Mouse (Mus musculus): Measurements from ENCODE around the gene Gm5788.
"Not testable (repeated sequence)": the region's sequence is repeated elsewhere in the genome, so short reads cannot be mapped to it uniquely, and the experiment has no call there.

Gene Gm5788

GRCm38 (mm10) chr12:87494421-87494820 lies at the start of gene Gm5788:
Gene Gm5788 (plus strand): TSS chr12:87494721.
- POLR2A ChIA-PET = interaction anchor here in 1 of 4 experiments (0.7 kb wide), 1 partner anchor 18 kb away, joined by 4 read pairs; no protein-coding TSS in a partner anchor
- CTCF ChIA-PET = not testable (repeated sequence)

- POLR2A ChIA-PET = interaction anchor here in 2 of 4 experiments (0.6 to 1.5 kb wide), 10 partner anchors 8 to 61 kb away, joined by 3 to 6 read pairs (median 4); no protein-coding TSS in a partner anchor
- CTCF ChIA-PET = no interaction called here
Observed at GRCm38 (mm10) chr12:87449456-87449855, 45.1 kb upstream of the Gm5788 start.

GRCm38 (mm10) chr12:87464678-87465297 lies 29.7 kb upstream of the Gm5788 start:
- ChIA-PET CTCF (interaction anchor here in 1 of 4 experiments (0.6 kb wide), 1 partner anchor 77 kb away, joined by 3 read pairs; the partner anchor contains the start of gene Sptlc2), POLR2A (interaction anchor here in 3 of 4 experiments (0.7 to 4.5 kb wide), 12 partner anchors 11 to 180 kb away, joined by 3 to 30 read pairs (median 4); partner anchors contain the start of genes Alkbh1 (in 1 of the 3) and Slirp (in 1 of the 3))

GRCm38 (mm10) chr12:87470263-87471136 lies 24.0 kb upstream of the Gm5788 start:
- CTCF ChIA-PET = no interaction called here
- POLR2A ChIA-PET = interaction anchor here in 3 of 4 experiments (0.6 to 3.3 kb wide), 23 partner anchors 9 to 192 kb away, joined by 3 to 58 read pairs (median 5); partner anchors contain the start of genes Alkbh1 (in 1 of the 3) and Slirp (in 1 of the 3)

GRCm38 (mm10) chr12:87471421-87471963 lies 23.0 kb upstream of the Gm5788 start:
- POLR2A ChIA-PET = interaction anchor here in 3 of 4 experiments (0.6 to 3.3 kb wide), 16 partner anchors 8 to 191 kb away, joined by 3 to 58 read pairs (median 4); partner anchors contain the start of genes Alkbh1 (in 2 of the 3) and Slirp (in 1 of the 3)
- CTCF ChIA-PET = no interaction called here

GRCm38 (mm10) chr12:87471964-87472786 lies 22.3 kb upstream of the Gm5788 start, which contains the start of gene Snw1:
Gene Snw1 (minus strand): TSS chr12:87472274.
- POLR2A ChIA-PET = interaction anchor here in 3 of 4 experiments (0.6 to 3.3 kb wide), 13 partner anchors 9 to 153 kb away, joined by 3 to 58 read pairs (median 5); partner anchors contain the start of genes Alkbh1 (in 2 of the 3) and Slirp (in 1 of the 3)
- CTCF ChIA-PET = no interaction called here

GRCm38 (mm10) chr12:87474756-87475155 lies 19.8 kb upstream of the Gm5788 start:
- CTCF ChIA-PET = no interaction called here

GRCm38 (mm10) chr12:87482482-87482881 lies 12.0 kb upstream of the Gm5788 start:
- POLR2A ChIA-PET, CTCF ChIA-PET: not testable (repeated sequence)

More at GRCm38 (mm10) chr12:87474756-87475155, 19.8 kb upstream of the Gm5788 start:
- POLR2A ChIA-PET = interaction anchor here in 1 of 4 experiments (0.6 kb wide), 2 partner anchors 197 to 327 kb away, joined by 3 to 4 read pairs; partner anchors contain the start of gene Pomt2

GRCm38 (mm10) chr12:87488683-87489082 lies 5.8 kb upstream of the Gm5788 start:
- ChIA-PET CTCF (interaction anchor here in 1 of 4 experiments (0.7 kb wide), 1 partner anchor 1649 kb away, joined by 3 read pairs; no protein-coding TSS in a partner anchor), POLR2A (interaction anchor here in 1 of 4 experiments (0.6 kb wide), 1 partner anchor 154 kb away, joined by 5 read pairs; no protein-coding TSS in a partner anchor)

GRCm38 (mm10) chr12:87514016-87514415 lies 19.5 kb downstream of the Gm5788 start, which contains the start of gene Gm8300:
Gene Gm8300 (plus strand): TSS chr12:87514316.
- CTCF ChIA-PET, POLR2A ChIA-PET: not testable (repeated sequence)

GRCm38 (mm10) chr12:87519616-87520015 lies 25.1 kb downstream of the Gm5788 start:
- CTCF ChIA-PET, POLR2A ChIA-PET: not testable (repeated sequence)

- POLR2A ChIA-PET = no interaction called here
- CTCF ChIA-PET = no interaction called here
Observed at GRCm38 (mm10) chr12:87543927-87544326, 49.4 kb downstream of the Gm5788 start.

Data from embryonic stem cell, embryonic (primary cell).